Mouse (Mus musculus) neural tube, embryonic 10.5 days (tissue): Measurements from ENCODE around the gene Slc25a41.

Source experiments
- DNase-seq: peaks from one replicate; pipeline ENCODE4 v3.0.0-alpha.2; 2017; ENCODE audit warnings: low spot score; ENCODE audit errors: extremely low spot score

The Slc25a41 gene

DNA sequence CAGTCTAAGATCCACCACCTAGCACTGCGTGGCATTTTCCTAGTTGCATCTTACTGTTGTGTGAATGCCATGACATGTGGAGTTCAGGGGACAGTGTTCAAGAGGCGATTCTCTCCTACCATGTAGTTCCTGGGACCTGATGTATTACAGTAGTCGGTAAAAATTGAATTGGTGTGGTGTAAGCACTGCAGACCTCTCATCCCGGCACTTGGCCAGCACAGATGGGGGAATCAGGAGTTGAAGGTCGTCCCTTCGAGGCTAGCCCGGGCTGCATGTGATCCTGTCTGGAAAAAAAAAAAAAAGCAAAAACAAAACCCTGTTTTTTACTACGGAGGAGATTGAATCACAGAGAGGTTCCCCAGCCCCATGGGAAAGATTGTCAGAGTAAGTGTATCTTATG lies 46.4 kb downstream of the Slc25a41 start:
- DNase-seq = no peak

DNA sequence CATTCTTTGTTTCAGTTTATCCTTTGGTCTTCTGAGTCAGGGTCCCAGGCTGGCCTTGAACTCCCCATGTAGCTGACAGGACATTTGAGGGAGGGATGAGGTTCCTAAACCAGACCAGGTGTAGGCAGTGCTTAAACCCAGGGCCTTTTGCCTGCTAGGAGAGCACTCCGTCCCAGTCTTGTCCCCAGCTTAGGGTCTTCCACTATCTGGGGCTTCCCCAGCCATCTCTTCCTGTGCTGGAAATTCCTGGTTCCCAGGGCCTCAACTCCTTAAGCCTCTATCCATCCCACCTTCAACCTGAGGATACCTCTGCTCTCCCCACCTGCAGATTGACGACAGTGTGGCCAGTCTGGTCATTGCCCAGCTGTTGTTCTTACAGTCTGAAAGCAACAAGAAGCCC lies 50.5 kb downstream of the Slc25a41 start:
- DNase-seq = no peak

DNA sequence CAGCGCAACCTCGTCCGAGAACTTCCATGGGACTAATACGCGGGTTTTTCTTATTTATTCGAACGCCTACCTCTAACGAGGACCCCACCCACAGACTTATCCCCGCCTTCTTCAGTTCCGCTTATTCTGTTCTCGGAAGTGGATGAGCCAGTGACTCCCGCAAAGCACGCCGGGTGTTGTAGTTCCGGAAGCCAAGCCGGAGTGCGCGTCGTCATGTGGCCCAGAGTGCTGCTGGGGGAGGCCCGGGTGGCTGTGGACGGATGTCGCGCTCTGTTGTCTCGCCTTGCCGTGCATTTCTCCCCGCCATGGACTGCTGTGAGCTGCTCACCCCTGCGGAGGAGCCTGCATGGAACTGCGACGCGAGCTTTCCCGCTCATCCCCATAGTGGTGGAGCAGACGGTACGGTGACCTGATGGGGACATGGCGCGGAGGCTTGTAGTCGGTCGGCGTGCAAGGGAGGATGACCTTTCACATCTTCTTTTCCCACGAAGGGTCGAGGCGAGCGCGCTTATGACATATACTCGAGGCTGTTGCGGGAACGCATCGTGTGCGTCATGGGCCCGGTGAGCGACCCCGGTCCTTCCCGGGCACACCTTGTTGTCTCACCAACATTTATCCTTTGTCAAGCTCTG lies 51.2 kb downstream of the Slc25a41 start, which contains the start of gene Clpp:
Gene Clpp, plus strand, starts transcription at position 191 of the 632 bp plus-strand sequence.
- DNase-seq = peak; percentile 93

DNA sequence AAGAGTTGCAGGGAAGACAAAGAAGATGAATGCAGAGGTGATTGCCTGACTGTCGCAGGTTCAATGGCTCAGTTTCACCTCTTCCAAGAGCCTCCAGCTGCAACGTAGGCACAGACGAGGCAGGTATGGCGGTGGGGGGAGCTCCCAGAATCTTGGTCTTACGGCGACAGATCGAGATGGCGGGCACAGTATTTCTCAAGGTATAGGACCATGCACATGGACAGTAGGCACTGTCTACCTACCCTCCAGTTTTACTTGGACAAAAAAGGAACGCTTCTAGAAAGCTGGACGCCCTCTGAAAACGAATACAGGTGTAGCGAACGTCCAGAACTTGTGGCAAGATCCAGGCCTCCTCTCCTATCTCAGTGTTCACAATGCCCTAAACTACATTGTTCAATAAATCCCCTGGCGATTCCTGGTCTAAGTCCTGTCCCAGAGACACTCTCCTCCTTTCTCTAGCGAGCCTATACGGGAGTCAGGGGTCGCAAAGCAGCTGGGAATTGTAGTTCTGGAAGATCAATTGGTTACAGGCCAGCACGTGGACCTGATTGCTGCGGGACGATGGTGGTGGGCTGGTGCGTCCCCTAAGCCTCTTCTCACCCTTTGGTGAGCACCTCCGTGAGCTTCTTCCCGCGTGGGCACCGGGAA lies 51.9 kb downstream of the Slc25a41 start:
- no peak for DNase-seq

DNA sequence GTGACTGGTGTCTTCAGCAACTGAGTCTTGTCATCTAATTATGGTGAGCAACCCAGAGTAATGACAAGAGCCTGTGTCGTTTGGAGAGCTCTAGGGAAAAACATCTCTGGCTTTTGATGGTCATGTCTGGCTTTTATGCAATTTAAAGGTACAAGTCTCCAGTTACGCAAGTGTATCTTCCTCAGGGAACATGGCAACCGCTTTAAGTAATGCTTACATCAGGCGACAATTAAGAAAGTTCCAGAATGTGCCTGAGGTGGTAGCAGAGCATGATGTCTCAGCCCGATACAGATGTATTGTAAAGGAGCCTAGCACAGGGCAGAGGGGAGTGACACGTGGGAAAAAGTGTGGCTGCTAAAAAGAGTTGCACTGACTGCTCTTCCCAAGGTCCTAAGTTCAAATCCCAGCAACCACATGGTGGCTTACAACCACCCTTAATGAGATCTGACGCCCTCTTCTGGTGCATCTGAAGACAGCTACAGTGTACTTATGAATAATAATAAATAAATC lies 52.5 kb downstream of the Slc25a41 start:
- DNase-seq = no peak

DNA sequence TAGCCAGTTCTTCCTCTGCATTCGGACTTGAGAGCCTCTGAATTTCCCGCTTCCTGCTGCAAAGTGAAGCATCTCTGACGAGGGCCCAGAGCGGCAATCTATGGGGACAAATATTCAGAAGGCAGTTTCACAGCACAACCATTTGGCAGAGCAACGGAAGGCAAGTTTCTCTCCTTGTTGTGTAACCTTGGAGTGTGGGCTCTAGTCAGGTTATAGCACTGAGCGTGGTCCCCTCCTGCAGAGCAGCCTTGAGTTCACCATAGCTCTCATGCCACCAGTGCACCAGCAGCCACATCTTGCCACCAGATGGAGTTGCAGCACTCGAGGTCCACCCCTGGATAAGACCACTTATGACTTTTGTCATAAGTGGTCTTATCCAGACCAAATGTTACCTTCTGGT lies 53.0 kb downstream of the Slc25a41 start:
- no peak for DNase-seq

DNA sequence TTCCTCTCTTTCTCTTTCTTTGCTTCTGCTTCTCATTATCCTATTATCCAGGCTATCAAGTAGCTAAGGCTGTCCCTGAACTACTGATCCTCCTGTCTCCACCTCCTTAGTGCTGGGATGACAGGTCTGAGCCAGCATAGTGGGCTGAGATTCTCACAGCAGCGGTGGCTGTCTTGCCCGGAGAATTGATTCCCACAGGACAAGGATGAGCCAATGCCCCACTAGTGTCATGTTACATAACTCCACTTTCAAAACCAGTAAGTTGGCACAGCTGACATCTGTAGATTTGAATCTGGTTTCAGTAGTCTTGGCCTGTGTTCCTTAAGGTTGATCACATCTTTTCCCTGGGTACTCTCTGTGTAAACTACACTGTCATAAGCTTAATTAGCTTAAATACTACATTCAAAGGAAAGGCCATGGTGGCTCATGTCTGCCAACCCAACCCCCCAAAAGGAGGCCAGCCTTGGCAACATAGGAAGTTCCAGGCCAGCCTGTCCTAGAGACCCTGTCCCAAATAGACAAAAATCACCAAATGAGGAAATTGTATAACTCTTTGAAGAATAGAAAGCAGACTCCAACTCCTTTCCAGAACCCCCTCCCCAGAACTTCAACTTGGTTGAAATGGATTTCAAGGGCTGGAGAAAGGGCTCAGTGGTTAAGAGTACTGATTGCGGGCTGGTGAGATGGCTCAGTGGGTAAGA lies 55.2 kb downstream of the Slc25a41 start:
- DNase-seq = no peak

DNA sequence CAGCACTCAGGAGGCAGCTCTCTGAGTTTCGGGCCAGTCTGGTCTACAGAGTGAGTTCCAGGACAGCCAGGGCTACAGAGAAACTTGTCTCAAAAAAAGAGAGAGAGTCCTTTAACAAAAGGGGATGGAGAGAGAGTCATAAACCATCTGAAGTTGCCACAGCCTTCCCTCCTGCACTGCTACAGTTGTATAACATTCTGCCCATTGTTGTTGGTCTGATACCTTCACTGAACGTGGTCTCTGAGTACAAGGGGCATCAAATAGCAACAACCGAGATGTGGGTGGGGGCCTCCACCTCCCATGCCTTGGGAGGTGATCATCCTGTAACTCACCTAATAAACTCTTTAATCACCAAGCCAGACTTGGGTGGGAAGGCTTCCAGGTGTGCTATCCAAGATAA lies 55.8 kb downstream of the Slc25a41 start:
- DNase-seq = no peak

DNA sequence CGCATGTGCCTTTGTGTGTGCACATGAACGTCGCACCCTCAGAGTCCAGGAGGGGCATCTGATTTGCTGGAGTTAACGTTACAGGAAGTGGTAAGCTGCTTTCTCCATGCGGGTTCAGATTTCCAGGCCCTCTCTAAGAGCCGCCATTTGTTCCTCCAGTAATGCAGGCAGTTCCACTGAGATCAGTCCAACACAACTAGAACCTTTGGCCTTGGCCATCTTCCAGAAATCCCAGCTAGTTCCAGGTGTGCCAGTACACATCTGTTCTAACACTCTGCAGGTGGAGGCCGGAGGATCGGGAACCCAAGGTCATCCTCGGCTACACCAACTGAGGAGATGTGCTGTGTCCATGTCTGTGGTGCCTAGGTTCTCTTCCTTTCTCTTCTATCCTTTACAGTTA lies 56.6 kb downstream of the Slc25a41 start:
- no peak for DNase-seq
